Mouse (Mus musculus) myocyte (in vitro differentiated cells): ENCODE measurements at regions not wholly inside any gene's neighbourhood (a gene's known extent, or its start where the extent isn't known, plus 50 kb on each side); places are given as distances from the start of the nearest gene placed in this dataset.

Source experiments
- H3K27me3 ChIP-seq: one replicate; pipeline ENCODE4 v1.6.1; 2011; ENCODE audit not compliant: control insufficient read depth, insufficient read depth, insufficient read length
- H3K36me3 ChIP-seq: one replicate; pipeline ENCODE4 v1.6.1; 2011; ENCODE audit not compliant: control insufficient read depth, insufficient read depth
- H3K4me2 ChIP-seq: one replicate; pipeline ENCODE4 v1.6.1; 2011; ENCODE audit warnings: low read depth, control low read depth
- H3K4me3 ChIP-seq: one replicate; pipeline ENCODE4 v1.5.1; 2011; ENCODE audit warnings: mild to moderate bottlenecking, control low read depth, moderate library complexity
- H3K79me2 ChIP-seq: one replicate; pipeline ENCODE4 v1.6.1; 2011; ENCODE audit not compliant: control insufficient read depth, insufficient read depth
- H3ac ChIP-seq: one replicate; pipeline ENCODE4 v1.6.1; 2011; ENCODE audit not compliant: control insufficient read depth, insufficient read length
- CEBPB ChIP-seq: IDR thresholded peaks from 2 replicates; pipeline ENCODE4 v1.6.1; 2011; ENCODE audit warnings: mild to moderate bottlenecking, moderate library complexity; ENCODE audit not compliant: poor library complexity, insufficient read depth, severe bottlenecking
- E2F4 ChIP-seq: IDR thresholded peaks from one replicate; pipeline ENCODE4 v1.6.1; 2011; ENCODE audit warnings: mild to moderate bottlenecking, control low read depth, moderate library complexity; ENCODE audit not compliant: insufficient read depth
- MAX ChIP-seq: IDR thresholded peaks from one replicate; pipeline ENCODE4 v1.6.1; 2011; ENCODE audit warnings: low read depth, mild to moderate bottlenecking, control low read depth
- MYOD1 ChIP-seq, 3 experiments: IDR thresholded peaks; one replicate each; pipeline ENCODE4 v1.6.1; 2011; ENCODE audit warnings: control low read depth in 2 of 3, low read depth in 2 of 3, mild to moderate bottlenecking in 2 of 3, moderate library complexity in 1 of 3; ENCODE audit not compliant: insufficient read length in 2 of 3, control insufficient read depth in 1 of 3
- MYOG ChIP-seq, 3 experiments: IDR thresholded peaks; one replicate each; pipeline ENCODE4 v1.6.1; 2011; ENCODE audit warnings: control low read depth in 2 of 3, low read depth in 2 of 3, mild to moderate bottlenecking in 2 of 3; ENCODE audit not compliant: insufficient read length in 2 of 3, control insufficient read depth in 1 of 3, insufficient read depth in 1 of 3
- POLR2A ChIP-seq: IDR thresholded peaks from one replicate; pipeline ENCODE4 v1.6.1; 2011; ENCODE audit warnings: low read depth, mild to moderate bottlenecking, control low read depth, moderate library complexity; ENCODE audit not compliant: insufficient read length
- POLR2AphosphoS2 ChIP-seq: IDR thresholded peaks from one replicate; pipeline ENCODE4 v1.6.1; 2011; ENCODE audit warnings: low read depth, control low read depth; ENCODE audit not compliant: insufficient read length
- REST ChIP-seq: IDR thresholded peaks from one replicate; pipeline ENCODE4 v1.6.1; 2011; ENCODE audit warnings: mild to moderate bottlenecking, control low read depth, moderate library complexity; ENCODE audit not compliant: insufficient read depth, insufficient read length
- SRF ChIP-seq: IDR thresholded peaks from one replicate; pipeline ENCODE4 v1.6.1; 2011; ENCODE audit warnings: low read depth; ENCODE audit not compliant: control insufficient read depth, insufficient read length
- TCF12 ChIP-seq: IDR thresholded peaks from one replicate; pipeline ENCODE4 v1.6.1; 2011; ENCODE audit warnings: mild to moderate bottlenecking, control low read depth; ENCODE audit not compliant: poor library complexity, insufficient read depth, severe bottlenecking
- TCF3 ChIP-seq: IDR thresholded peaks from one replicate; pipeline ENCODE4 v1.6.1; 2011; ENCODE audit warnings: low read depth, control low read depth; ENCODE audit not compliant: insufficient read length
- USF1 ChIP-seq: IDR thresholded peaks from one replicate; pipeline ENCODE4 v1.6.1; 2011; ENCODE audit warnings: low read depth, mild to moderate bottlenecking, control low read depth, moderate library complexity

- Histone ChIP-seq H3ac (no peak overlapping the region), H3K27me3 (peaks cover 42% of the 10 kb centered on the region), H3K4me3 (no peak overlapping the region), H3K79me2 (no peaks in the 10 kb centered on the region), H3K36me3 (no peaks in the 10 kb centered on the region), H3K4me2 (no peak overlapping the region)
- TF ChIP-seq MYOD1 (IDR thresholded peaks at IDR 0.05; ENCODE audit: control insufficient read depth in 1 of 3, insufficient read length in 2 of 3, low read depth in 2 of 3) (no peak), CEBPB (peak; percentile 43; the same call in 1 of the 2 replicates)
Measured at GRCm38 (mm10) chr17:27301376-27301775, 97.1 kb upstream of the Lemd2 start.

GRCm38 (mm10) chr17:27299297-27299696 is 95.0 kb upstream of the Lemd2 start:
- H3ac ChIP-seq = no peak overlapping the region
- no peaks in the 10 kb centered on the region for H3K36me3 ChIP-seq
- peaks cover 32% of the 10 kb centered on the region for H3K27me3 ChIP-seq
- no peak for TF ChIP-seq POLR2AphosphoS2
- TF ChIP-seq USF1 = no peak
- no peak for TF ChIP-seq TCF12
- no peak for TF ChIP-seq REST
- no peak for TF ChIP-seq MYOD1 (IDR thresholded peaks at IDR 0.05; ENCODE audit: control insufficient read depth in 1 of 3, insufficient read length in 2 of 3, low read depth in 2 of 3)
- no peak for TF ChIP-seq MYOG (IDR thresholded peaks at IDR 0.05; ENCODE audit: control insufficient read depth in 1 of 3, insufficient read depth in 1 of 3, insufficient read length in 2 of 3, low read depth in 2 of 3)
- TF ChIP-seq POLR2A = no peak
- no peak for TF ChIP-seq E2F4
- TF ChIP-seq MAX = no peak
- TF ChIP-seq CEBPB = no peak
- TF ChIP-seq TCF3 = no peak
- TF ChIP-seq SRF = no peak
- H3K4me2 ChIP-seq = no peak overlapping the region
- no peaks in the 10 kb centered on the region for H3K79me2 ChIP-seq
- no peak overlapping the region for H3K4me3 ChIP-seq

- no peaks in the 10 kb centered on the region for H3K36me3 ChIP-seq
- H3K79me2 ChIP-seq = no peaks in the 10 kb centered on the region
- H3K4me2 ChIP-seq = no peak overlapping the region
- no peak for TF ChIP-seq MYOD1 (IDR thresholded peaks at IDR 0.05; ENCODE audit: control insufficient read depth in 1 of 3, insufficient read length in 2 of 3, low read depth in 2 of 3)
- no peak for TF ChIP-seq CEBPB
- no peak for TF ChIP-seq USF1
- TF ChIP-seq MAX = no peak
- TF ChIP-seq POLR2A = no peak
- TF ChIP-seq POLR2AphosphoS2 = no peak
- TF ChIP-seq TCF12 = no peak
- no peak for TF ChIP-seq REST
- TF ChIP-seq E2F4 = no peak
- TF ChIP-seq SRF = no peak
- no peak for TF ChIP-seq TCF3
- no peak overlapping the region for H3ac ChIP-seq
- peaks cover 38% of the 10 kb centered on the region for H3K27me3 ChIP-seq
- no peak overlapping the region for H3K4me3 ChIP-seq
Measured at GRCm38 (mm10) chr17:27298351-27298750, 94.1 kb upstream of the Lemd2 start.

- Histone ChIP-seq H3K4me3 (no peak overlapping the region), H3ac (no peak overlapping the region), H3K27me3 (peaks cover 38% of the 10 kb centered on the region), H3K79me2 (no peaks in the 10 kb centered on the region), H3K4me2 (no peak overlapping the region), H3K36me3 (no peaks in the 10 kb centered on the region)
- no peak for TF ChIP-seq MYOD1 (IDR thresholded peaks at IDR 0.05; ENCODE audit: control insufficient read depth in 1 of 3, insufficient read length in 2 of 3, low read depth in 2 of 3)
- TF ChIP-seq MAX = no peak
- TF ChIP-seq USF1 = no peak
- TF ChIP-seq E2F4 = no peak
- TF ChIP-seq TCF12 = no peak
- no peak for TF ChIP-seq REST
- no peak for TF ChIP-seq POLR2A
- TF ChIP-seq CEBPB = no peak
- no peak for TF ChIP-seq SRF
- TF ChIP-seq TCF3 = no peak
- no peak for TF ChIP-seq MYOG (IDR thresholded peaks at IDR 0.05; ENCODE audit: control insufficient read depth in 1 of 3, insufficient read depth in 1 of 3, insufficient read length in 2 of 3, low read depth in 2 of 3)
Measured at GRCm38 (mm10) chr17:27296156-27296555, 91.9 kb upstream of the Lemd2 start.

GRCm38 (mm10) chr17:27294208-27294604 is 89.9 kb upstream of the Lemd2 start:
- Histone ChIP-seq H3K4me2 (no peak overlapping the region), H3K4me3 (no peak overlapping the region), H3K27me3 (peaks cover 33% of the 10 kb centered on the region), H3K79me2 (no peaks in the 10 kb centered on the region), H3ac (no peak overlapping the region), H3K36me3 (no peaks in the 10 kb centered on the region)
- TF ChIP-seq SRF (no peak), MYOD1 (IDR thresholded peaks at IDR 0.05; ENCODE audit: control insufficient read depth in 1 of 3, insufficient read length in 2 of 3, low read depth in 2 of 3) (no peak), USF1 (no peak), TCF12 (no peak), TCF3 (no peak), REST (no peak), POLR2AphosphoS2 (no peak), MYOG (IDR thresholded peaks at IDR 0.05; ENCODE audit: control insufficient read depth in 1 of 3, insufficient read depth in 1 of 3, insufficient read length in 2 of 3, low read depth in 2 of 3) (no peak), CEBPB (no peak), MAX (no peak)
